Mouse (Mus musculus): ENCODE results near the gene Kctd17. TPM values are rescaled to one million over a fixed set of nuclear protein-coding genes. Genes with fewer than 3 reads are reported as not detected.
A peak's percentile ranks its signal among the peaks of the same experiment; 100 is the strongest.

The Kctd17 gene
- polyA plus RNA-seq, 1 experiment from 2014 or later, result 25.9 TPM

DNA sequence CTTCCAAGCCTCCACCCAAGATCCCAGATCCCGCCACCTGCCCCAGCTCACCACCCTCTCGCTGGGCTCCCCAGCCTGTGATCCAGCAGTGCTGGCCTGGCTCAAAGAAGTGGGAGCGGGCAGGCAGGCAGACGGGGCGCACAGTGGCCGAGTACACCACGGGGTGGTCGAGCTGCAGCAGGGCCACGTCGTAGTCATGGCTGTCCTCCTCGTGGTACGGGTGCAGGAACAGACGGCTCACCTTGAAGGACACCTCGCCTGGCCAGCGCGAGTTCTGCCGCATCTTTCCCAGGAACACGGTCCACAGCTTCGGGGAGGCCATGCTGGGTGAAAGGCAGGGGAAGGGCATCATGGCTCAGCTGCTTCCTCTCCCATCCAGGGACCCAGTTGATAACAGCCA is 13.9 kb downstream of the Kctd17 start:
- H3K9me3 ChIP-seq (ENCODE audit: control insufficient read depth, low read length), result no peaks in the 10 kb centered on the region
- H3K36me3 ChIP-seq (ENCODE audit: control insufficient read depth, insufficient read depth, low read length), result no peaks in the 10 kb centered on the region
- ATAC-seq (ENCODE audit: low FRiP score, low TSS enrichment) (no peak), DNase-seq (ENCODE audit: low spot score) (no peak)
- H3K4me3 ChIP-seq (ENCODE audit: low read depth, low read length), result no peak overlapping the region
- WGBS, result 87% methylated on average over 19 of the region's 19 CpGs
- no peaks in the 10 kb centered on the region for H3K27me3 ChIP-seq (ENCODE audit: control insufficient read depth, insufficient read depth, low read length)
- H3K9ac ChIP-seq (ENCODE audit: low read length), result no peak overlapping the region
- TF ChIP-seq EP300 (optimal IDR thresholded peaks at IDR 0.05) (no peak), CTCF (IDR thresholded peaks at IDR 0.05; ENCODE audit: low read depth) (no peak)
- H3K4me1 ChIP-seq (replicated peaks; ENCODE audit: control insufficient read depth, insufficient read depth), result peaks cover 2% of the 10 kb centered on the region; the same call in 1 of the 2 replicates
- no peak overlapping the region for H3K4me2 ChIP-seq (replicated peaks; ENCODE audit: low read depth)
- H3K27ac ChIP-seq (replicated peaks), result no peak overlapping the region

DNA sequence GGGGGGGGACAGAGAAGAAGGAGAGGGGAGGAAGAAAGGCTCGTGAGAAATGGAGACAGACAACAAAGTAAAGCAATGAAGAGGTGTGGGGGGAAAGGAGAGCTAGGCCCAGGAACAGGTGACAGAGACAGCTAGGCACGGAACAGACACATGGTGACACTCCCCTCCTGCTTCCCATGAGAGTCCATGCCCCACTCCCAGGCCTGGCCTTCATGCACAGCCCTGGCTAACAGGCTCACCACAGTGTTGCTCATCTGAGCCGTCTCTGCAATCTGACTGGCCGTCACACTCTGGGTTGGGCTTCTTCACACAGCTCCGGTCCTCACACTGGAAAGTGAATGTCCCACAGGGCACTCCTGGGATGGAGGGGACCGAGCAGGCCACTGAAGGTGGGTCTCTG is 15.5 kb downstream of the Kctd17 start:
- Histone ChIP-seq H3K4me1 (replicated peaks; ENCODE audit: control insufficient read depth, insufficient read depth) (no peaks in the 10 kb centered on the region), H3K4me2 (replicated peaks; ENCODE audit: low read depth) (no peak overlapping the region), H3K9me3 (ENCODE audit: control insufficient read depth, low read length) (no peaks in the 10 kb centered on the region), H3K27me3 (ENCODE audit: control insufficient read depth, insufficient read depth, low read length) (no peaks in the 10 kb centered on the region), H3K4me3 (ENCODE audit: low read depth, low read length) (no peak overlapping the region), H3K9ac (ENCODE audit: low read length) (no peak overlapping the region), H3K36me3 (ENCODE audit: control insufficient read depth, insufficient read depth, low read length) (no peaks in the 10 kb centered on the region), H3K27ac (replicated peaks) (no peak overlapping the region)
- WGBS, result 48% methylated on average over 6 of the region's 6 CpGs
- DNase-seq (ENCODE audit: low spot score), result no peak
- TF ChIP-seq CTCF (IDR thresholded peaks at IDR 0.05; ENCODE audit: low read depth) (no peak), EP300 (optimal IDR thresholded peaks at IDR 0.05) (no peak)
- ATAC-seq (ENCODE audit: low FRiP score, low TSS enrichment), result no peak

DNA sequence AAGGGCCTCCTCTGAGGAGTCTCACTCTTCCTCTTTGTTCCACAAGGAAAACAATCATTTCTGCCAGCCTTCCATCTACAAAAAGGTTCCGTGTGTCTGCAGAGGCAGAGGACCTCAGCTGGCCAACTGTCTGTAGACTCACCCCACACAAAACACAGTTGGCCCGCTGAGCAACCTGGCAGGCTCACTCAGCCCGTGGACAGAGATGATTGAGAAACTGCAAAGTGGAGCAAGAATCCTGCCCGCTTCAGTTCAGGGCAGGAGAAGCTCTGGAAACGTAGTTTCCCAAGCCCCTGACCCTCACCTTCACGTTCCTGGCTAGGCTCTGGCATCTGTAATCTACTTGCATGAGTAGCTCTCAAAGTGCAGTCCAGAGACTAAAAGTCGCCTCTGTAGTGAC is 18.8 kb downstream of the Kctd17 start:
- 46% methylated on average over 7 of the region's 7 CpGs for WGBS
- no peak for TF ChIP-seq EP300 (optimal IDR thresholded peaks at IDR 0.05)
- TF ChIP-seq CTCF (IDR thresholded peaks at IDR 0.05; ENCODE audit: low read depth), result no peak
- H3K4me3 ChIP-seq (ENCODE audit: low read depth, low read length), result no peak overlapping the region
- H3K27ac ChIP-seq (replicated peaks), result 0 out of 2 replicates have a peak overlapping the region, but pooled peaks have one; percentile 40
- H3K9ac ChIP-seq (ENCODE audit: low read length), result no peak overlapping the region
- no peak for ATAC-seq (ENCODE audit: low FRiP score, low TSS enrichment)
- no peak overlapping the region for H3K4me2 ChIP-seq (replicated peaks; ENCODE audit: low read depth)
- DNase-seq (ENCODE audit: low spot score), result no peak
- H3K4me1 ChIP-seq (replicated peaks; ENCODE audit: control insufficient read depth, insufficient read depth), result no peaks in the 10 kb centered on the region
- no peaks in the 10 kb centered on the region for H3K27me3 ChIP-seq (ENCODE audit: control insufficient read depth, insufficient read depth, low read length)
- H3K36me3 ChIP-seq (ENCODE audit: control insufficient read depth, insufficient read depth, low read length), result no peaks in the 10 kb centered on the region
- no peaks in the 10 kb centered on the region for H3K9me3 ChIP-seq (ENCODE audit: control insufficient read depth, low read length)

DNA sequence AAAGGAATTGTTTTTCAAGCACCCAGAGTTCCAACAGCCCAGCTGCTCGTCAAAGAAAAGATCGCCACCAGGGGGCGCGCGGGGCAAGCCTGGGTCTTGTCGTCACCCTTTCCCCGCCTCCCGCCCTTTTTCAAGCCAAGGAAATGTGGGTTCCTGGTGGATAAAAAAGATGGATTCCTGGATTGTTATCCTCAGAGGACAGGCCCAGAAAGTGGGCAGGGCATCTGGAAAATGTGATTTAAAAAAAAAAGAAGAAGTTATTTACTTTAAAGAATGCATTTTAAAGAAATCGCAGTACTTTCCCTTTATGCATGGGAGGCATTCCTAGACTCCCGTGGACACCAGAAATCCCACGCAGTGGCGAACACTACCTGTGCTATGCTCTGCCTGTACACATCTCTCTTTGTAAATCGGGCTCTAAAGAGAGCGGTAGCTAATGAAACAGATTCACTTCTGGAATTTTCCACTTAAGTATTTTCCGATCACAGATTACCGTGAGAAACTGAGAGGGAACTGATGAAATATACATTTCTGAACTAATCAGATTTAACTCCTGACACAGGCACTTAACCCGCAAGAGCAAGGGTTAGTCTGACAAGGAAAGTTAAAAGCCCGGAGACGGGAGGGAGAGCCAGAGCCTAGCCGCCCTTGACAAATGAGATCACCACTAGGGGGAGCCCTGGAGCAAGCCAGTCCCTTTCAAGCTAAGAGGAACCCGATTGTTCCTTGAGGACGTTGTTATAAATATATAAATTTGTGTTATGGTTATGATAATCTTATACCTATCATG is 19.6 kb downstream of the Kctd17 start:
- Histone ChIP-seq H3K27me3 (ENCODE audit: control insufficient read depth, insufficient read depth, low read length) (no peaks in the 10 kb centered on the region), H3K4me3 (ENCODE audit: low read depth, low read length) (peak overlapping the region; percentile 38), H3K9ac (ENCODE audit: low read length) (peak overlapping the region; percentile 62), H3K27ac (replicated peaks) (peak overlapping the region; percentile 89), H3K4me2 (replicated peaks; ENCODE audit: low read depth) (peak overlapping the region; percentile 75), H3K4me1 (replicated peaks; ENCODE audit: control insufficient read depth, insufficient read depth) (no peaks in the 10 kb centered on the region), H3K9me3 (ENCODE audit: control insufficient read depth, low read length) (no peaks in the 10 kb centered on the region), H3K36me3 (ENCODE audit: control insufficient read depth, insufficient read depth, low read length) (no peaks in the 10 kb centered on the region)
- TF ChIP-seq CTCF (IDR thresholded peaks at IDR 0.05; ENCODE audit: low read depth) (peak; percentile 95), EP300 (optimal IDR thresholded peaks at IDR 0.05) (no peak)
- peak; percentile 97 for DNase-seq (ENCODE audit: low spot score)
- ATAC-seq (ENCODE audit: low FRiP score, low TSS enrichment), result peak; percentile 65
- WGBS, result under 1% methylated on average over 22 of the region's 22 CpGs

DNA sequence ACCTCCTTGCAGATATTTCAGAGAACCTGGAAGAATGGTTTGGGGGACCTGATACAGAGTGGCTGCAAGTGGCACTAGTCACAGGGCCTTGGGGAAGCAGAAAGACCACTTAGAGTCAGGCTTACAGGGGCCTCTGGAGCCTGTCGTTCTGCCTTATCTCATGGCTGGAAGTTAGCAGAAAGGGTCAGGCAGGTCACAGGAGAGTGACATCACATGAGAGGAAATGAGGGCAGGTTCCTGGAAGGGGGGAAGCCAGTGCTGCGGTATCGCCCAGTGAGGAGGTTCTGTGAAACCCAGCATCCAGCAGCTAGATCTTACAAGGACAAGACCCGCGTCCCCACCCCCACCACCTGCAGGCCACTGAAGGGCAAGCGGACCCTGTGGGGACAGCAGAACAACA is 20.8 kb downstream of the Kctd17 start:
- no peak for ATAC-seq (ENCODE audit: low FRiP score, low TSS enrichment)
- 70% methylated on average over 6 of the region's 6 CpGs for WGBS

DNA sequence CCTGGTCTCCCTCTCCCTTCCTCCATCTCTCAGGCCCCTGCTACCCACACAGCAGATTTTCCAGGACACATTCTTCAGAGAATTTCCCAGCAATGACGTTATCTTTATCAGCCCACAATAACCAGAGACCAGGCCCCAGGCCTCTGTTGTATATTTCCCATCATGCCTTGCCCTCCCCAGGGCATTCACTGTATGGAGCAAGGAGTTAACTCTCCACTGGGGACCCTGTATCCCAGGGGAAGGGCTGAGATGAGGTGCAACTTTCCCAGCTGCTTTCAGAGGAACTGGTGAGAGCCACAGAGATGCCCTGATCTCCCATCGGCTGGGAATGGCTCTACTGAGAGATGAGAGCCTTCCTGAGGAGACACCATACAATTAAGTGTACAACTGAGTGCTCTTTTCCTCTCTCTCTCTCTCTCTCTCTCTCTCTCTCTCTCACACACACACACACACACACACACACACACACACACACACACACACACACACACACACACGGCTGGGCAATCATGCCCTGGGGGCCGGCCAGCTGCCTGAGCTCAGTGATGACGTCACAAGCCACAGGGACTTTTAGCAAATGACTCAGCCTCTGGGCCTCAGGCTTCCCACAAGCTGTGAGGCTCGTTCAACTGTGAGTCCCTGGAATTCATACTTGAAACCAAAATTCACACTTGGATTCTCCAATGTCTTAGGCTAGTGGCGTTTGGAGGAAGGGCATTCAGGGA is 21.5 kb downstream of the Kctd17 start:
- ATAC-seq (ENCODE audit: low FRiP score, low TSS enrichment) (no peak), DNase-seq (ENCODE audit: low spot score) (peak; percentile 50)
- no peaks in the 10 kb centered on the region for H3K4me1 ChIP-seq (replicated peaks; ENCODE audit: control insufficient read depth, insufficient read depth)
- H3K4me2 ChIP-seq (replicated peaks; ENCODE audit: low read depth), result no peak overlapping the region
- H3K27ac ChIP-seq (replicated peaks), result no peak overlapping the region
- no peak overlapping the region for H3K9ac ChIP-seq (ENCODE audit: low read length)
- no peaks in the 10 kb centered on the region for H3K9me3 ChIP-seq (ENCODE audit: control insufficient read depth, low read length)
- TF ChIP-seq CTCF (IDR thresholded peaks at IDR 0.05; ENCODE audit: low read depth), result no peak
- TF ChIP-seq EP300 (optimal IDR thresholded peaks at IDR 0.05), result no peak
- no peaks in the 10 kb centered on the region for H3K36me3 ChIP-seq (ENCODE audit: control insufficient read depth, insufficient read depth, low read length)
- WGBS, result 34% methylated on average over 7 of the region's 7 CpGs
- no peaks in the 10 kb centered on the region for H3K27me3 ChIP-seq (ENCODE audit: control insufficient read depth, insufficient read depth, low read length)
- no peak overlapping the region for H3K4me3 ChIP-seq (ENCODE audit: low read depth, low read length)

More for the DNA sequence above, 20.8 kb downstream of the Kctd17 start:
- Histone ChIP-seq H3K36me3 (ENCODE audit: control insufficient read depth, insufficient read depth, low read length) (no peaks in the 10 kb centered on the region), H3K4me3 (ENCODE audit: low read depth, low read length) (no peak overlapping the region), H3K9ac (ENCODE audit: low read length) (no peak overlapping the region), H3K9me3 (ENCODE audit: control insufficient read depth, low read length) (no peaks in the 10 kb centered on the region), H3K4me1 (replicated peaks; ENCODE audit: control insufficient read depth, insufficient read depth) (no peaks in the 10 kb centered on the region), H3K27ac (replicated peaks) (no peak overlapping the region), H3K4me2 (replicated peaks; ENCODE audit: low read depth) (no peak overlapping the region), H3K27me3 (ENCODE audit: control insufficient read depth, insufficient read depth, low read length) (no peaks in the 10 kb centered on the region)
- no peak for TF ChIP-seq CTCF (IDR thresholded peaks at IDR 0.05; ENCODE audit: low read depth)
- TF ChIP-seq EP300 (optimal IDR thresholded peaks at IDR 0.05), result no peak
- no peak for DNase-seq (ENCODE audit: low spot score)
